Mouse (Mus musculus): ENCODE results near the gene Gm10717.
"Not testable (repeated sequence)": the region's sequence is repeated elsewhere in the genome, so short reads cannot be mapped to it uniquely, and the experiment has no call there.

Gm10717 gene

GRCm38 (mm10) chr9:3025653-3026052, 436 bp downstream of the Gm10717 start:
- peak; percentile 8 to 47 for DNase-seq

- DNase-seq = not testable (repeated sequence)
Measured at GRCm38 (mm10) chr9:3026136-3026535, 919 bp downstream of the Gm10717 start.

GRCm38 (mm10) chr9:3026741-3027140, 1.5 kb downstream of the Gm10717 start:
- DNase-seq = not testable (repeated sequence)

- not testable (repeated sequence) for DNase-seq
Measured at GRCm38 (mm10) chr9:3027200-3027599, 2.0 kb downstream of the Gm10717 start.

DNA sequence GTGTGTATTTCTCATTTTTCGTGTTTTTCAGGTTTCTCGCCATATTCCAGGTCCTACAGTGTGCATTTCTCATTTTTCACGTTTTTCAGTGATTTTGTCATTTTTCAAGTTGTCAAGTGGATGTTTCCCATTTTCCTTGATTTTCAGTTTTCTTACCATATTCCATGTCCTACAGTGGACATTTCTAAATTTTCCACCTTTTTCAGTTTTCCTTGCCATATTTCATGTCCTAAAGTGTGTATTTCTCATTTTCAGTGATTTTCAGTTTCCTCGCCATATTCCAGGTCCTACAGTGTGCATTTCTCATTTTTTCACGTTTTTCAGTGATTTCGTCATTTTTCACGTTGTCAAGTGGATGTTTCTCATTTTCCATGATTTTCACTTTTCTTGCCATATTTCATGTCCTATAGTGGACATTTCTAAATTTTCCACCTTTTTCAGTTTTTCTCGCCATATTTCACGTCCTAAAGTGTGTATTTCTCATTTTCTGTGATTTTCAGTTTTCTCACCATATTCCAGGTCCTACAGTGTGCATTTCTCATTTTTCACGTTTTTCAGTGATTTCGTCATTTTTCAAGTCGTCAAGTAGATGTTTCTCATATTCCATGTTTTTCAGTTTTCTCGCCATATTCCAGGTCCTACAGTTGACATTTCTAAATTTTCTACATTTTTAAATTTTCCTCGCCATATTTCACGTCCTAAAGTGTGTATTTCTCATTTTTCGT, 4.2 kb downstream of the Gm10717 start:
- DNase-seq = not testable (repeated sequence)

DNA sequence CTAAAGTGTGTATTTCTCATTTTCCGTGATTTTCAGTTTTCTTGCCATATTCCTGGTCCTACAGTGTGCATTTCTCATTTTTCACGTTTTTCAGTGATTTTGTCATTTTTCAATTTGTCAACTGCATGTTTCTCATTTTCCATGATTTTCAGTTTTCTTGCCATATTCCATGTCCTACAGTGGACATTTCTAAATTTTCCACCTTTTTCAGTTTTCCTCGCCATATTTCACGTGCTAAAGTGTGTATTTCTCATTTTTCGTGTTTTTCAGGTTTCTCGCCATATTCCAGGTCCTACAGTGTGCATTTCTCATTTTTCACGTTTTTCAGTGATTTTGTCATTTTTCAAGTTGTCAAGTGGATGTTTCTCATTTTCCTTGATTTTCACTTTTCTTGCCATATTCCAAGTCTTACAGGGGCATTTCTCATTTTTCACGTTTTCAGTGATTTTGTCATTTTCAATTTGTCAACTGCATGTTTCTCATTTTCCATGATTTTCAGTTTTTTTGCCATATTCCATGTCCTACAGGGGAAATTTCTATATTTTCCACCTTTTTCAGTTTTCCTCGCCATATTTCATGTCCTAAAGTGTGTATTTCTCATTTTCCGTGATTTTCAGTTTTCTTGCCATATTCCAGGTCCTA, 5.6 kb downstream of the Gm10717 start:
- DNase-seq = not testable (repeated sequence)

DNA sequence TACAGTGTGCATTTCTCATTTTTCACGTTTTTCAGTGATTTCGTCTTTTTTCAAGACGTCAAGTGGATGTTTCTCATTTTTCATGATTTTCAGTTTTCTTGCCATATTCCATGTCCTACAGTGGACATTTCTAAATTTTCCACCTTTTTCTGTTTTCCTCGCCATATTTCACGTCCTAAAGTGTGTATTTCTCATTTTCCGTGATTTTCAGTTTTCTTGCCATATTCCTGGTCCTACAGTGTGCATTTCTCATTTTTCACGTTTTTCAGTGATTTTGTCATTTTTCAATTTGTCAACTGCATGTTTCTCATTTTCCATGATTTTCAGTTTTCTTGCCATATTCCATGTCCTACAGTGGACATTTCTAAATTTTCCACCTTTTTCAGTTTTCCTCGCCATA, 9.1 kb downstream of the Gm10717 start, which contains the start of gene Gm17535:
TSS of gene Gm17535 (plus strand) at position 301 of the 400 bp plus-strand sequence.
- DNase-seq = not testable (repeated sequence)

DNA sequence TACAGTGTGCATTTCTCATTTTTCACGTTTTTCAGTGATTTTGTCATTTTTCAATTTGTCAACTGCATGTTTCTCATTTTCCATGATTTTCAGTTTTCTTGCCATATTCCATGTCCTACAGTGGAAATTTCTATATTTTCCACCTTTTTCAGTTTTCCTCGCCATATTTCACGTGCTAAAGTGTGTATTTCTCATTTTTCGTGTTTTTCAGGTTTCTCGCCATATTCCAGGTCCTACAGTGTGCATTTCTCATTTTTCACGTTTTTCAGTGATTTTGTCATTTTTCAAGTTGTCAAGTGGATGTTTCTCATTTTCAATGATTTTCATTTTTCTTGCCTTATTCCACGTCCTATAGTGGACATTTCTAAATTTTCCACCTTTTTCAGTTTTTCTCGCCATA, 11.4 kb downstream of the Gm10717 start, which contains the start of gene Gm10715:
TSS of gene Gm10715 (plus strand) at position 301 of the 400 bp plus-strand sequence.
- not testable (repeated sequence) for DNase-seq

GRCm38 (mm10) chr9:3038161-3038560, 12.9 kb downstream of the Gm10717 start:
- not testable (repeated sequence) for DNase-seq
